Mouse (Mus musculus) cortical plate, adult 2 months (tissue): ENCODE measurements around the gene Hoxa7. TPM values are rescaled to one million over a fixed set of nuclear protein-coding genes. Genes with fewer than 3 reads are reported as not detected.

Experiments
- H3K27ac ChIP-seq: fragments of 200-500 bp; 2 replicates; pipeline ENCODE4 v1.5.1; 2012; ENCODE audit warnings: low read length, control low read depth, inconsistent platforms; ENCODE audit not compliant: insufficient read depth
- H3K4me1 ChIP-seq: fragments of 200-500 bp; 2 replicates; pipeline ENCODE4 v1.6.1; 2011; ENCODE audit warnings: low read length; ENCODE audit not compliant: control insufficient read depth, insufficient read depth
- H3K4me3 ChIP-seq: fragments of 200-500 bp; 2 replicates; pipeline ENCODE4 v1.5.1; 2011; ENCODE audit warnings: mild to moderate bottlenecking, low read length, control low read depth; ENCODE audit not compliant: insufficient read depth
- CTCF ChIP-seq: fragments of 200-500 bp; IDR thresholded peaks from 2 replicates; pipeline ENCODE4 v1.5.1; 2011; ENCODE audit warnings: mild to moderate bottlenecking, control low read depth, low read length; ENCODE audit not compliant: insufficient read depth; ENCODE audit errors: extremely low read depth
- POLR2A ChIP-seq: fragments of 200-500 bp; IDR thresholded peaks from 2 replicates; pipeline ENCODE4 v1.6.1; 2011; ENCODE audit warnings: mild to moderate bottlenecking, low read length, control low read depth; ENCODE audit not compliant: insufficient read depth; ENCODE audit errors: extremely low read depth
- polyA plus RNA-seq: library from polyadenylated mRNA; depleted of rRNA; stranded (reverse); fragments of >200 nt; gene quantifications from 2 replicates; pipeline ENCODE4 v1.2.3, GENCODE M21; 2012; rRNA removed

Hoxa7 gene
- polyA plus RNA-seq, 1 experiment, result not detected

DNA sequence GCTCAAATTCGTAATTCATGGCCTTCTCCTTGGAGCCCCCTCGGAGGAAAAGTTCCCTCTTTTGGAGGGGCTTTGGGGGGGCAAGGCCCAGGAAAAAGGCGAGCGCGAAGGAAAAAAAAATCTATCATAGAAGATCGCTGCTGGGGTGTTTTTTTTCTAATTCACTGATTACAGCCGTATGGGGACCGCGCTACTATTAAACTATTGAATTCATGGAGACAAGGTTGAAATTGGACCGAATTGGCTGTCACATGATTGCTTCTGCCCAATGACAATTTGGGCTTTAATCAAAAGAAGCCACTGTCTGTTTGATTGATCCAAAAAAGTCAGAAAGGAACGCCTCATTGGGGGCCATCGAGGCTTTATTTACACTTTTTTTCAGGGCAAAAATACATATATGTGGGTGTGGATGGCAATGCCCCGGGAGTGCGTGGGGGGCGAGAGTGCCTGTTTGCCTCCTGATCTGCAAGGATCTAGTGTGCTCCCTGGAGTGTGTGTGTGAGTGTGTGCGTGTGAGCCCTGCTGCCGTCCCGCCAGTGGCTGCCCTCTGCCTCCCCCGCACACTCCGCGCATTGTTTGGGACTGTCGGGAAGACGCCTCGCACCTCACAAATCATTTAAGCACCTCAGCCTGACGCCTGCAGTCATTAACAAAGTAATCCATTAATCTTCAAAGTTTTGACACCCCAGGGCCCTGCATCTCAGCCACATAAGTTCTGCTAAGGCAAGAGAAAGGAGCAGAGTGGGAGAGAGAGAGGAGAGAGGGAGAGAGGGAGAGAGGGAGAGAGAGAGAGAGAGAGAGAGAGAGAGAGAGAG is 56.8 kb downstream of the Hoxa7 start, which contains the start of gene Hoxa2:
Gene Hoxa2 (minus strand): TSS at position 206 of the 815 bp plus-strand sequence.
- Histone ChIP-seq H3K4me1 (no peaks in the 10 kb centered on the region), H3K27ac (no peak within 1 kb of the TSS), H3K4me3 (no peak within 1 kb of the TSS)
- no peak for TF ChIP-seq CTCF
- no peak for TF ChIP-seq POLR2A

Other genes with a start within 250 kb of the Hoxa7 start
- gene Skap2, start 209.3 kb downstream of the Hoxa7 start, polyA plus RNA-seq, result 10.3 and 10.9 TPM in 2 replicates
- gene Hoxa1, start 63.5 kb downstream of the Hoxa7 start, polyA plus RNA-seq, result not detected in 2 replicates
- gene Hoxa2, start 57.0 kb downstream of the Hoxa7 start, polyA plus RNA-seq, result not detected in 2 replicates
- gene 5730596B20Rik, start 44.4 kb downstream of the Hoxa7 start, polyA plus RNA-seq, result not detected in 2 replicates
- gene Hoxa4, start 30.1 kb downstream of the Hoxa7 start, polyA plus RNA-seq, result not detected in 2 replicates
- not detected in 2 replicates for gene Hoxa5, start 17.3 kb downstream of the Hoxa7 start, polyA plus RNA-seq
- gene Hoxa6, start 13.1 kb downstream of the Hoxa7 start, polyA plus RNA-seq, result not detected in 2 replicates
- gene Hoxa3, start 8.5 kb downstream of the Hoxa7 start, polyA plus RNA-seq, result not detected in 2 replicates
- not detected in 2 replicates for gene Gm28308, start 8.5 kb downstream of the Hoxa7 start, polyA plus RNA-seq
- gene Hoxa9, start 9.2 kb upstream of the Hoxa7 start, polyA plus RNA-seq, result not detected in 2 replicates
- gene Hoxa10, start 19.0 kb upstream of the Hoxa7 start, polyA plus RNA-seq, result not detected in 2 replicates
- gene Hoxa11, start 24.0 kb upstream of the Hoxa7 start, polyA plus RNA-seq, result not detected in 2 replicates
- gene Hoxa13, start 39.0 kb upstream of the Hoxa7 start, polyA plus RNA-seq, result not detected in 2 replicates
- not detected in 2 replicates for gene Evx1, start 91.6 kb upstream of the Hoxa7 start, polyA plus RNA-seq